Mouse (Mus musculus): ENCODE measurements around the gene Jpt2. TPM values are rescaled to one million over a fixed set of nuclear protein-coding genes. Genes with fewer than 3 reads are reported as not detected.
A peak's percentile ranks its signal among the peaks of the same experiment; 100 is the strongest.
"Not testable (repeated sequence)": the region's sequence is repeated elsewhere in the genome, so short reads cannot be mapped to it uniquely, and the experiment has no call there.

The Jpt2 gene
- total RNA-seq (2021): 10 to 100 TPM in 1 of 2 experiments, 1 to 10 TPM in 1; 8.2 to 13.3 TPM
- long read RNA-seq, experiment 1, transcript Jpt2-201 (5 exons, 2,672 nt): major isoform, 11 of 13 reads
- long read RNA-seq, experiment 1, partial matches to known transcripts: 0 of 13 reads
- long read RNA-seq, experiment 1, other reads (novel, unspliced or antisense): 2 of 13 reads
- long read RNA-seq, experiment 2, transcript Jpt2-201 (5 exons, 2,672 nt): major isoform, 12 of 12 reads
- long read RNA-seq, experiment 2, partial matches to known transcripts: 0 of 12 reads
- long read RNA-seq, experiment 2, other reads (novel, unspliced or antisense): 0 of 12 reads

- peak; percentile 98 for DNase-seq
- intact Hi-C loops (cut with DNase I; ENCODE audit: low total_unique reads): loop anchor here (5.0 kb wide), 1 partner anchor 42 kb away; no protein-coding TSS in a partner anchor
These were observed at the start of gene Jpt2 for GRCm38 (mm10) chr17:24960135-24960851. Gene Jpt2 (minus strand): TSS chr17:24960689.

- no peak for DNase-seq
- intact Hi-C loops (cut with DNase I; ENCODE audit: low total_unique reads): no loop called here
These were observed 47.0 kb upstream of the Jpt2 start for GRCm38 (mm10) chr17:25007480-25007879.

GRCm38 (mm10) chr17:25005102-25005501, 44.6 kb upstream of the Jpt2 start:
- intact Hi-C loops (cut with DNase I; ENCODE audit: low total_unique reads): no loop called here
- DNase-seq: no peak

GRCm38 (mm10) chr17:24994721-24995120, 34.2 kb upstream of the Jpt2 start:
- intact Hi-C loops (cut with DNase I; ENCODE audit: low total_unique reads): no loop called here
- no peak for DNase-seq

- intact Hi-C loops (cut with DNase I; ENCODE audit: low total_unique reads): no loop called here
- DNase-seq: no peak
These were observed 26.7 kb upstream of the Jpt2 start for GRCm38 (mm10) chr17:24987221-24987620.

- intact Hi-C loops (cut with DNase I; ENCODE audit: low total_unique reads): loop anchor here (5.0 kb wide), 1 partner anchor 41 kb away; no protein-coding TSS in a partner anchor
- no peak for DNase-seq
These were observed 595 bp upstream of the Jpt2 start for GRCm38 (mm10) chr17:24960852-24961715.

GRCm38 (mm10) chr17:24959371-24959770, 1.1 kb downstream of the Jpt2 start:
- no peak for DNase-seq
- intact Hi-C loops (cut with DNase I; ENCODE audit: low total_unique reads): no loop called here

GRCm38 (mm10) chr17:24953291-24953690, 7.2 kb downstream of the Jpt2 start:
- intact Hi-C loops (cut with DNase I; ENCODE audit: low total_unique reads): no loop called here
- DNase-seq: no peak

- intact Hi-C loops (cut with DNase I; ENCODE audit: low total_unique reads): no loop called here
- DNase-seq: no peak
These were observed 9.8 kb downstream of the Jpt2 start for GRCm38 (mm10) chr17:24950671-24951070.

- intact Hi-C loops (cut with DNase I; ENCODE audit: low total_unique reads): no loop called here
- no peak for DNase-seq
These were observed 12.3 kb downstream of the Jpt2 start for GRCm38 (mm10) chr17:24948204-24948603.

- DNase-seq; intact Hi-C loops (cut with DNase I; ENCODE audit: low total_unique reads): not testable (repeated sequence)
These were observed 16.9 kb downstream of the Jpt2 start for GRCm38 (mm10) chr17:24943589-24943988.

- DNase-seq: no peak
- intact Hi-C loops (cut with DNase I; ENCODE audit: low total_unique reads): no loop called here
These were observed 17.5 kb downstream of the Jpt2 start for GRCm38 (mm10) chr17:24943036-24943435.

- DNase-seq: peak; percentile 29
- intact Hi-C loops (cut with DNase I; ENCODE audit: low total_unique reads): not testable (repeated sequence)
These were observed 18.0 kb downstream of the Jpt2 start for GRCm38 (mm10) chr17:24942453-24942852.

GRCm38 (mm10) chr17:24937266-24937665, 23.2 kb downstream of the Jpt2 start:
- no peak for DNase-seq
- intact Hi-C loops (cut with DNase I; ENCODE audit: low total_unique reads): no loop called here

- intact Hi-C loops (cut with DNase I; ENCODE audit: low total_unique reads): no loop called here
- DNase-seq: peak; percentile 96
These were observed 23.9 kb downstream of the Jpt2 start, which contains the start of gene Mapk8ip3 for GRCm38 (mm10) chr17:24936259-24937237. Gene Mapk8ip3 (minus strand): TSS chr17:24936977.

- intact Hi-C loops (cut with DNase I; ENCODE audit: low total_unique reads): no loop called here
- DNase-seq: no peak
These were observed 24.8 kb downstream of the Jpt2 start for GRCm38 (mm10) chr17:24935666-24936065.

GRCm38 (mm10) chr17:24934926-24935325, 25.6 kb downstream of the Jpt2 start:
- intact Hi-C loops (cut with DNase I; ENCODE audit: low total_unique reads): no loop called here
- DNase-seq: no peak

- intact Hi-C loops (cut with DNase I; ENCODE audit: low total_unique reads): no loop called here
- DNase-seq: no peak
These were observed 27.3 kb downstream of the Jpt2 start for GRCm38 (mm10) chr17:24933163-24933562.

GRCm38 (mm10) chr17:24932431-24932830, 28.1 kb downstream of the Jpt2 start:
- DNase-seq: no peak
- intact Hi-C loops (cut with DNase I; ENCODE audit: low total_unique reads): no loop called here

Data from gastrocnemius, postnatal 14 days (tissue).